15 mouse cellular contexts compared by ENCODE assay signal in genomic region chr3:123187370-123188124, GRCm38 (mm10). TPM values are rescaled to one million over a fixed set of nuclear protein-coding genes. Genes with fewer than 3 reads are reported as not detected.
DNase-seq lines count a peak whose midpoint lies in the region; ATAC-seq and TF ChIP-seq lines count a peak whose summit lies in the region.
"Had no signal": no experiment of that assay in that cellular context is flagged by ENCODE, and none has a peak within 500 bp of the region (broad histone marks: within the 10 kb centered on the region; RNA-seq: fewer than 3 reads in every experiment).

No protein-coding gene starts in this region.

- H3K4me2 ChIP-seq in forebrain, embryonic 15.5 days (replicated peaks) = no peak overlapping the region
- no peak overlapping the region; the same call in 1 of the 2 replicates for H3K4me2 ChIP-seq in heart, postnatal 0 days (ENCODE audit: low read depth, low read length)
- H3K4me2 ChIP-seq in midbrain, postnatal 0 days (ENCODE audit: low read depth, low read length, poor library complexity, severe bottlenecking) = no peak overlapping the region
- H3K4me2 ChIP-seq in midbrain, embryonic 13.5 days (replicated peaks) = no peak overlapping the region
- H3K4me2 ChIP-seq in stomach, embryonic 15.5 days = no peak overlapping the region

- ATAC-seq in forebrain, embryonic 15.5 days (replicated peaks) = no peak
- ATAC-seq in heart, postnatal 0 days (ENCODE audit: insufficient read depth, low read depth) = no peak
- no peak for ATAC-seq in midbrain, postnatal 0 days (ENCODE audit: low FRiP score)
- no peak for ATAC-seq in midbrain, embryonic 13.5 days
- ATAC-seq in stomach, embryonic 15.5 days (ENCODE audit: insufficient read depth, low FRiP score, low read depth) = no peak
- ATAC-seq: forebrain, embryonic 16.5 days; liver, postnatal 0 days had no signal

- WGBS in forebrain, embryonic 10.5 days = 80% methylated on average over 15 of the region's 15 CpGs
- WGBS in forebrain, embryonic 15.5 days = 84% methylated on average over 15 of the region's 15 CpGs
- WGBS in heart, postnatal 0 days = 69% methylated on average over 15 of the region's 15 CpGs
- WGBS in midbrain, postnatal 0 days = 68% methylated on average over 15 of the region's 15 CpGs
- WGBS in midbrain, embryonic 13.5 days = 79% methylated on average over 15 of the region's 15 CpGs
- 70% methylated on average over 15 of the region's 15 CpGs for WGBS in stomach, embryonic 15.5 days

- H3K9me3 ChIP-seq in forebrain, embryonic 10.5 days = no peaks in the 10 kb centered on the region
- no peaks in the 10 kb centered on the region for H3K9me3 ChIP-seq in forebrain, embryonic 15.5 days
- no peaks in the 10 kb centered on the region for H3K9me3 ChIP-seq in heart, postnatal 0 days (replicated peaks; ENCODE audit: control insufficient read depth, low read length)
- H3K9me3 ChIP-seq in midbrain, postnatal 0 days (ENCODE audit: low read length) = no peaks in the 10 kb centered on the region
- H3K9me3 ChIP-seq in midbrain, embryonic 13.5 days = no peaks in the 10 kb centered on the region
- H3K9me3 ChIP-seq in stomach, embryonic 15.5 days = no peaks in the 10 kb centered on the region

- peaks cover 13% of the 10 kb centered on the region for H3K4me1 ChIP-seq in forebrain, embryonic 10.5 days
- peaks cover 8% of the 10 kb centered on the region for H3K4me1 ChIP-seq in forebrain, embryonic 15.5 days
- H3K4me1 ChIP-seq in heart, postnatal 0 days (ENCODE audit: control insufficient read depth, insufficient read depth) = peaks cover 9% of the 10 kb centered on the region
- no peaks in the 10 kb centered on the region; the same call in 1 of the 2 replicates for H3K4me1 ChIP-seq in midbrain, postnatal 0 days (ENCODE audit: insufficient read depth, low read length)
- no peaks in the 10 kb centered on the region for H3K4me1 ChIP-seq in midbrain, embryonic 13.5 days (replicated peaks)
- H3K4me1 ChIP-seq in stomach, embryonic 15.5 days = no peaks in the 10 kb centered on the region

- no peak for TF ChIP-seq EP300 in heart, postnatal 0 days (IDR thresholded peaks at IDR 0.05; ENCODE audit: low read depth)

- no peaks in the 10 kb centered on the region for H3K27me3 ChIP-seq in forebrain, embryonic 10.5 days (ENCODE audit: poor library complexity, severe bottlenecking)
- no peaks in the 10 kb centered on the region for H3K27me3 ChIP-seq in forebrain, embryonic 15.5 days
- no peaks in the 10 kb centered on the region for H3K27me3 ChIP-seq in heart, postnatal 0 days (ENCODE audit: control insufficient read depth, insufficient read depth, low read length)
- H3K27me3 ChIP-seq in midbrain, postnatal 0 days (ENCODE audit: insufficient read depth, low read length) = no peaks in the 10 kb centered on the region
- no peaks in the 10 kb centered on the region for H3K27me3 ChIP-seq in midbrain, embryonic 13.5 days
- H3K27me3 ChIP-seq in stomach, embryonic 15.5 days (replicated peaks) = no peaks in the 10 kb centered on the region

- no peak overlapping the region for H3K4me3 ChIP-seq in forebrain, embryonic 10.5 days
- H3K4me3 ChIP-seq in forebrain, embryonic 15.5 days = no peak overlapping the region
- H3K4me3 ChIP-seq in heart, postnatal 0 days (ENCODE audit: low read depth, low read length) = no peak overlapping the region
- H3K4me3 ChIP-seq in midbrain, postnatal 0 days (ENCODE audit: low read depth, low read length) = no peak overlapping the region
- H3K4me3 ChIP-seq in midbrain, embryonic 13.5 days (replicated peaks) = no peak overlapping the region
- H3K4me3 ChIP-seq in stomach, embryonic 15.5 days (replicated peaks) = no peak overlapping the region

- no peak for DNase-seq in forebrain, embryonic 10.5 days (ENCODE audit: extremely low spot score, low spot score)
- DNase-seq in heart, postnatal 0 days (ENCODE audit: low spot score) = no peak
- DNase-seq in heart, adult 8-10 months (ENCODE audit: low spot score) = no peak
- no peak for DNase-seq in midbrain, postnatal 0 days (ENCODE audit: low spot score)
- DNase-seq in cerebellum, postnatal 4 days (ENCODE audit: low spot score in 2 of 2) = no peak
- DNase-seq: adrenal gland, postnatal 25 days; cerebellum, adult 11-12 months; embryo, embryonic 11 days; kidney, postnatal 36 days; liver, postnatal 0 days; thymus, postnatal 14 days had no signal

- H3K36me3 ChIP-seq in forebrain, embryonic 10.5 days (replicated peaks) = no peaks in the 10 kb centered on the region
- H3K36me3 ChIP-seq in forebrain, embryonic 15.5 days = no peaks in the 10 kb centered on the region
- no peaks in the 10 kb centered on the region for H3K36me3 ChIP-seq in heart, postnatal 0 days (replicated peaks; ENCODE audit: control insufficient read depth, insufficient read depth, low read length)
- H3K36me3 ChIP-seq in midbrain, postnatal 0 days (ENCODE audit: insufficient read depth, low read length) = no peaks in the 10 kb centered on the region
- no peaks in the 10 kb centered on the region for H3K36me3 ChIP-seq in midbrain, embryonic 13.5 days
- H3K36me3 ChIP-seq in stomach, embryonic 15.5 days = no peaks in the 10 kb centered on the region

- H3K9ac ChIP-seq in forebrain, embryonic 15.5 days (replicated peaks) = no peak overlapping the region
- no peak overlapping the region for H3K9ac ChIP-seq in heart, postnatal 0 days (replicated peaks; ENCODE audit: low read depth, low read length)
- H3K9ac ChIP-seq in midbrain, postnatal 0 days (replicated peaks; ENCODE audit: low read length, poor library complexity, severe bottlenecking) = no peak overlapping the region
- H3K9ac ChIP-seq in midbrain, embryonic 13.5 days (replicated peaks) = no peak overlapping the region
- no peak overlapping the region for H3K9ac ChIP-seq in stomach, embryonic 15.5 days
- H3K9ac ChIP-seq: liver, postnatal 0 days had no signal

- TF ChIP-seq CTCF in heart, postnatal 0 days (IDR thresholded peaks at IDR 0.05; ENCODE audit: low read depth) = no peak
- TF ChIP-seq CTCF in midbrain, postnatal 0 days (IDR thresholded peaks at IDR 0.05) = no peak

- H3K27ac ChIP-seq in forebrain, embryonic 10.5 days = 0 out of 2 replicates have a peak overlapping the region, but pooled peaks have one; percentile 40
- no peak overlapping the region for H3K27ac ChIP-seq in forebrain, embryonic 15.5 days (replicated peaks)
- H3K27ac ChIP-seq in heart, postnatal 0 days (ENCODE audit: low read depth) = peak overlapping the region; percentile 41
- peak overlapping the region; percentile 47; the same call in 1 of the 2 replicates for H3K27ac ChIP-seq in midbrain, postnatal 0 days (ENCODE audit: low read depth, low read length)
- no peak overlapping the region for H3K27ac ChIP-seq in midbrain, embryonic 13.5 days
- peak overlapping the region; percentile 31; the same call in 1 of the 2 replicates for H3K27ac ChIP-seq in stomach, embryonic 15.5 days

RNA-seq across cellular contexts. Expression of gene Synpo2, which starts 48.4 kb away (rescaled TPM):
- polyA plus RNA-seq in forebrain, embryonic 10.5 days (2016; fragmentation: Nextera tagmentation; extraction: Ambion mirVana) = 1.3 and 1.6 TPM in 2 replicates
- polyA plus RNA-seq in forebrain, embryonic 15.5 days (2015; fragmentation: Nextera tagmentation; extraction: Ambion mirVana) = 0.86 and 1.7 TPM in 2 replicates
- total RNA-seq in heart, postnatal 0 days (2014; rRNA removed; ENCODE audit: low replicate concordance) = 8.2 and 17.9 TPM in 2 replicates
- 13.0 and 14.7 TPM in 2 replicates for polyA plus RNA-seq in heart, postnatal 0 days (2015; fragmentation: Nextera tagmentation; extraction: Ambion mirVana)
- total RNA-seq in heart, adult 8-10 months (2022) = 100 to 1,000 TPM in 2 of 4 experiments, 10 to 100 TPM in 2; 91.9 to 102 (median 100) TPM
- 1.2 and 1.8 TPM in 2 replicates for total RNA-seq in midbrain, postnatal 0 days (2014; rRNA removed)
- polyA plus RNA-seq in midbrain, postnatal 0 days (2015; fragmentation: Nextera tagmentation; extraction: Ambion mirVana) = 1.6 and 2.9 TPM in 2 replicates
- 1.5 and 2.0 TPM in 2 replicates for polyA plus RNA-seq in midbrain, embryonic 13.5 days (2015; fragmentation: Nextera tagmentation; extraction: Ambion mirVana)
- polyA plus RNA-seq in stomach, embryonic 15.5 days (2015; fragmentation: Nextera tagmentation; extraction: Ambion mirVana) = 28.0 and 33.2 TPM in 2 replicates

Comparison
In these comparisons a context has a peak if more than half of its experiments do, and no peak if none do; other contexts are left out.
1. H3K27ac ChIP-seq: peak in forebrain, embryonic 10.5 days (single experiment), heart, postnatal 0 days (single experiment), midbrain, postnatal 0 days (single experiment) and stomach, embryonic 15.5 days (single experiment); none in forebrain, embryonic 15.5 days (single experiment) and midbrain, embryonic 13.5 days (single experiment).